Mouse (Mus musculus) liver, embryonic 16.5 days (tissue): ENCODE measurements around the gene Ift27. TPM values are rescaled to one million over a fixed set of nuclear protein-coding genes. Genes with fewer than 3 reads are reported as not detected.

ENCODE experiments used
- ATAC-seq: fragments of 200-750 bp; cut with Nextera tagmentation; 2 replicates; pipeline ENCODE4 v1.8.0; 2017; ENCODE audit warnings: low read depth, mild to moderate bottlenecking, moderate number of reproducible peaks, moderate library complexity
- H3K27ac ChIP-seq: fragments of 300-500 bp; sonication (generic); 2 replicates; pipeline ENCODE4 v1.5.1; 2014; ENCODE audit warnings: mild to moderate bottlenecking, low read length
- H3K27me3 ChIP-seq: fragments of 300-500 bp; sonication (generic); 2 replicates; pipeline ENCODE4 v1.6.1; 2014; ENCODE audit warnings: low read depth, low read length, mixed read lengths; ENCODE audit not compliant: control insufficient read depth, insufficient read depth
- H3K36me3 ChIP-seq: fragments of 300-500 bp; sonication (generic); 2 replicates; pipeline ENCODE4 v1.6.1; 2014; ENCODE audit warnings: mild to moderate bottlenecking; ENCODE audit not compliant: control insufficient read depth, insufficient read depth
- H3K4me1 ChIP-seq: fragments of 300-500 bp; sonication (generic); 2 replicates; pipeline ENCODE4 v1.6.1; 2014; ENCODE audit warnings: low read depth, low read length, mixed read lengths; ENCODE audit not compliant: control insufficient read depth
- H3K4me2 ChIP-seq: fragments of 300-500 bp; sonication (generic); 2 replicates; pipeline ENCODE4 v1.6.1; 2014; ENCODE audit warnings: low read depth, low read length, mixed read lengths
- H3K4me3 ChIP-seq: fragments of 300-500 bp; sonication (generic); 2 replicates; pipeline ENCODE4 v1.5.1; 2014; ENCODE audit warnings: low read depth, mild to moderate bottlenecking, low read length
- H3K9ac ChIP-seq: fragments of 300-500 bp; sonication (generic); 2 replicates; pipeline ENCODE4 v1.6.1; 2014; ENCODE audit warnings: low read depth, low read length
- H3K9me3 ChIP-seq: fragments of 300-500 bp; sonication (generic); replicated peaks from 2 replicates; pipeline ENCODE4 v1.6.1; 2016; ENCODE audit warnings: low read length; ENCODE audit not compliant: control insufficient read depth
- WGBS: fragments of 180-500 bp; shearing (Covaris S2); extraction: QIAGEN DNeasy Blood & Tissue Kit; methylation state at CpG from one replicate; pipeline ENCODE4 v1.1.7; 2014; ENCODE audit not compliant: insufficient replicate concordance; 5-methylcytosine and 5-hydroxymethylcytosine counted together
- polyA plus RNA-seq: library from polyadenylated mRNA; unstranded; fragments of >200 nt; fragmentation: Nextera tagmentation; extraction: Ambion mirVana; gene quantifications from 2 replicates; pipeline ENCODE4 v1.2.1, GENCODE M21; 2015

Gene Ift27
- polyA plus RNA-seq, 1 experiment from 2014 or later, result 26.6 TPM

DNA sequence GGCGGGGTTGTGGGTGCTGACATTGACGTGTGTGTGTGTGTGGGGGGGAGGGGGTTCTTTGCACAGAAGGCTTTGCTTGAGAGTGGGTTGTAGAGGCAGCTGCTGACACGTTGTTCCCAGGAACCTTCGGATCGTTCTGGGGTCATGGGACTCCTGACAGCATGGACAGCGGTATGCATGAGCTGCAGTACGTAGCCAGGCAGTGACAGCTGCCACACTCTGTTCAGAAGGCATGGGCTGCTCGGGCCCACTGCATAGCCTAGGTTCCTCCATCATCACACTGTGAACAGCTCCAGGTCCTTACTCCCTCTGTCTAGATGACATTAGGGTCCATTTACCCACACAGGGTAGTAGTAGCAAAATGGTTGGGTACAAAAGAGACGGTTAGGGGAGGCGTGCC, 3.4 kb upstream of the Ift27 start:
- Histone ChIP-seq H3K27ac (no peak overlapping the region), H3K4me1 (peaks cover 18% of the 10 kb centered on the region), H3K4me3 (no peak overlapping the region), H3K9me3 (no peaks in the 10 kb centered on the region), H3K4me2 (no peak overlapping the region), H3K9ac (no peak overlapping the region), H3K27me3 (no peaks in the 10 kb centered on the region), H3K36me3 (no peaks in the 10 kb centered on the region)
- no peak for ATAC-seq
- WGBS, result 51% methylated on average over 10 of the region's 10 CpGs

DNA sequence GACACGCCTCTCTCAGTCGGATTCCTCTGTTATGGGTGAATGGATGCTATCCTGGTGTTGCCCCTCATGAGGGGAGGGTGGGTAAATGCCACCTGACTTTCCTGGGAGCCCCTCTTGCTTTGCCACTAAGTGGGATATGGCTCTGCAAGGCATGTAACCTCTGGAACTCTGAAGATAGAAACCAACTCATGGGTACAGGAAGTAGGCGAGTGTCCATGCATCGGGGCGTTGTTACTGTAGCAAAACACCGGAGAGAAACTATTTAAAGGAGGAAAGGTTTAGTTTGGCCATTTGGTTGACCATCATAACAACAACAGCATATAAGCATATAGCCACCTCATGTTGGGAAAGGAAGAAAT, 959 bp upstream of the Ift27 start:
- Histone ChIP-seq H3K36me3 (no peaks in the 10 kb centered on the region), H3K4me1 (peaks cover 18% of the 10 kb centered on the region), H3K4me3 (peak overlapping the region; percentile 82), H3K9me3 (no peaks in the 10 kb centered on the region), H3K27me3 (no peaks in the 10 kb centered on the region), H3K27ac (no peak overlapping the region), H3K4me2 (peak overlapping the region; percentile 97), H3K9ac (peak overlapping the region; percentile 45)
- ATAC-seq, result no peak
- WGBS, result 76% methylated on average over 6 of the region's 6 CpGs

DNA sequence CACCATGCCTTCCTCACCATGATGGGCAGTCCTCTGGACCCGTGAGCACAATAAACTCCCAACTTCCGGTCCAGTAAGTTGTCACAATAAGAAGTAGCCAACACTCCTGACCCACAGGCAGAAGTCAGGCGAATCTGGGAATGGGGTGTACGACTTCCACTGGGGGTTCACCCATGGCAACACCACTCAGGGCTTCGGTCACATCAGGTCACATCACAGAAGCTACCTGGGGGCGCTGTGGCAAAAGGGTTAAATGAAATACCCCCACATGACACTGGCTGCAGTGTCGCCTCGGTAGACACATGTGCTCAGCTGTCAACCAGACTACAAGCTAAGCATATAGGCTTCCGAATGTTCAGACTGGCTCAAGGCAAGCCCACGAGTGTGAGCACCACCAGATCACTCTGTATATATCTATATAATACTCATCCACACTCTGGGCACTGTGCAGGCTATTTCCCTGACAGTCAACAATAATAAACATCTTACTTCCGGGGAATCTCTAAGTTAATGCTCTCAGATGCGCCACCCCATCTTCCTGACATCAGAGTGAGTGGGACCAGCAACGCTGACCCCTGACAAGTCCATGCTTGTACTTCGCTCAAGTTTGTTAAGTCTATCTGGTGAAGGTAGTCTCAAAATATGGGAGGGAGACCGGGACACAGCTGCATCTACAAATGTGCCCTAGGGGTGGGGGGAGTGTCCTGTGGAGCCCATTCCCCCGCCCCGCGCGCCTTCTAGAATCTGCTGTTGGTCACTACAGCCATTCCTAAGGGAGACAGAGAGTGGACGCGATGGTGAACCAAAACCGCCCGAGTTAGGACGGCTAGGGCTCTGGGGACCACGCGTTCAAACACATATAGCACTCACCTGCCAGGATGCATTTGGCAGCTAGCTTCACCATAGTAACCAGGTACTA, 749 bp downstream of the Ift27 start:
- ATAC-seq, result no peak
- Histone ChIP-seq H3K4me3 (peak overlapping the region; percentile 82), H3K4me2 (peak overlapping the region; percentile 97), H3K9me3 (no peaks in the 10 kb centered on the region), H3K27me3 (no peaks in the 10 kb centered on the region), H3K4me1 (peaks cover 18% of the 10 kb centered on the region), H3K27ac (peak overlapping the region; percentile 29; the same call in 1 of the 2 replicates), H3K36me3 (no peaks in the 10 kb centered on the region), H3K9ac (peak overlapping the region; percentile 78)
- WGBS, result 22% methylated on average over 26 of the region's 26 CpGs

DNA sequence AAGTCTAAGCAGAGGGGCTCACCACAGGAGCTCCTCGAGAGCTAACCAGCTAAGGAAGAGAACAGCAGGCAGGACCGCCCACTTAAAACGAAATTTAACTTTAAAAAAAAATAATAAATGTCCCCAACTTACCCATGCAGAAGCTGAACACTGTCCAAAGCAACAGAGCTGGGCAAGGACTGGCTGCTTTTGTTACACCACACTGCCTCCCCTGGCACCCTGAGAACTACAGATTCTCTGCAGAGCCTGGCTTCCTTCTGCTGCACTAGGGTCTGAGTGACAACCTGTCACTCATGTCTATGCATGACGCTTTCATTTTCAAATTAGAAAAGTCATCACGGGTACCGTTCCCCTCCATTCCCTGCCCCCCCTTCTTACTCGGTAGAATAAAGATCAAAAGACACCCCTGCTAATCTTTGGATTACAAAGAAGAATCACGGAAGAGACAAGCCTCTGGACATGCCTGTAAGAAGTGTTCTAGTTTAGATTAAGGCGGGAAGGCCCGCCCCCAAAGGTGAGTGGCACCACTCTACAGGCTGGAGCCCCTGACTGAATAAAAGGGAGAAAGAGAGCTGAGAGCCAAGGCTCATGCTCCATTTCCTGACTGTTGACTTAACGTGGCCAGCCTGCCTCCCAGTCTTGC, 1.5 kb downstream of the Ift27 start:
- Histone ChIP-seq H3K9ac (no peak overlapping the region), H3K4me1 (peaks cover 18% of the 10 kb centered on the region), H3K4me2 (peak overlapping the region; percentile 97), H3K27me3 (no peaks in the 10 kb centered on the region), H3K36me3 (no peaks in the 10 kb centered on the region), H3K4me3 (no peak overlapping the region), H3K27ac (no peak overlapping the region), H3K9me3 (no peaks in the 10 kb centered on the region)
- ATAC-seq, result no peak
- 59% methylated on average over 11 of the region's 11 CpGs for WGBS

DNA sequence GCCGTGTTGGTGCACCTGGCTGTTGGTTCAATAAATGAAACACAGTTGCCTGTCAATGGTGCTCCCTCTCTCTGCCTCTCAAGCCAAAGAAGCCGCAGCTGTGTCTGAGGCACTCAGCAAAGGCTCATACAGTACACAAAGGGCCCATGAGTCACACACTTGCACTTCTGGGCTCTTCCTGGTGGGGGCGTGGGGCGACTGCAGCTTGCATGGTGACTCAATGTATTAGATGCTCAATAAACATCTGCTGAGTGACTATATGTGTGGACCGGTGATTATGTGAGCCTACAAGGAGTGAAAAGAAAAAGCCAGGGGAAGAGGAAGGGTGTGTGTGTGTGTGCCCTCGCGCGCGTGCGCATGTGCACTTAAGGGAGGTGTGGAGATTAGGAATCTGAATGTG, 2.3 kb downstream of the Ift27 start:
- 85% methylated on average over 10 of the region's 10 CpGs for WGBS
- Histone ChIP-seq H3K9me3 (no peaks in the 10 kb centered on the region), H3K4me3 (no peak overlapping the region), H3K27ac (no peak overlapping the region), H3K9ac (no peak overlapping the region), H3K4me2 (no peak overlapping the region), H3K4me1 (peaks cover 18% of the 10 kb centered on the region), H3K27me3 (no peaks in the 10 kb centered on the region), H3K36me3 (no peaks in the 10 kb centered on the region)
- no peak for ATAC-seq

DNA sequence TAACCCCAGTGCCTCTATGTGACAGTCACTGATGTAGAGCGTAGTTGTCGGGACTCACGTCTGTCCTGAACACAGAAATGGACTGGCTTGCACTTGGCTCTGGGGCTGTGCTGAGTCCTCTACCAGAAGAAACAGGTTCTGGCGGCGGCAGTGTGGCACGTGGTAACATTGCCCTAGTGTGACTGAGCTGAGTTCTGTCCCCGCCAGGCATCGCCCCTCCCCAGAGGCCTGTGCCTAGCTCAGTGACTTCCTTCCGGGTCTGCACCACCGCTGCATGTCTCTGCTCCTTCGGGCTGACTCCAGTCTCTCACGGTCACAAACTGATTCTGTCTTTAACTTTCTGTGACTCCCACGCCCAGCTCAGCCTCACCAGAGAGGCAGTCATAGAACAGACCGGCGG, 3.2 kb downstream of the Ift27 start:
- no peak overlapping the region for H3K4me2 ChIP-seq
- no peak overlapping the region for H3K27ac ChIP-seq
- H3K9ac ChIP-seq, result no peak overlapping the region
- ATAC-seq, result no peak
- no peak overlapping the region for H3K4me3 ChIP-seq
- H3K27me3 ChIP-seq, result no peaks in the 10 kb centered on the region
- WGBS, result 75% methylated on average over 15 of the region's 15 CpGs
- peaks cover 18% of the 10 kb centered on the region for H3K4me1 ChIP-seq
- H3K36me3 ChIP-seq, result no peaks in the 10 kb centered on the region
- no peaks in the 10 kb centered on the region for H3K9me3 ChIP-seq

DNA sequence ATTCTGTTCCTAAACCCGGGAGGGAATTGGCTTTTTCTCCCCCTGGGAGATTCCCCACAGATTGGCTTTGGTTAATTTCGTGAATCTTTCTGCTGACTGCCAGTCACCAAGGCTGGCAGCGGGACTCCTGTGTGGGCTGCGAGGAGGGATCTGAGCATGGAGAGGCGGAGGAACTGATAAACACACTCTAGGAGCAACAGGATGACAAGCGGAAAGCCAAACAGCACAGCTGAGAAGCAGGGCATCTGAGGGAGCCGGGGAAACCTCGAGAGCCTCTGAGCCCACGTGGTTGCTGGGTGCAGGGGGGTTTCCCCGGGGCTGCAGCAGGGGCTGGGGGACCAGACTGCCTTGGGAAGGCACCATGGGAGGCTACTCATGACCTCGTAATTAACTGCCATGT, 4.3 kb downstream of the Ift27 start:
- Histone ChIP-seq H3K4me3 (no peak overlapping the region), H3K9me3 (no peaks in the 10 kb centered on the region), H3K36me3 (no peaks in the 10 kb centered on the region), H3K9ac (no peak overlapping the region), H3K4me2 (no peak overlapping the region), H3K4me1 (peaks cover 10% of the 10 kb centered on the region), H3K27me3 (no peaks in the 10 kb centered on the region), H3K27ac (no peak overlapping the region)
- 70% methylated on average over 11 of the region's 11 CpGs for WGBS
- ATAC-seq, result no peak

DNA sequence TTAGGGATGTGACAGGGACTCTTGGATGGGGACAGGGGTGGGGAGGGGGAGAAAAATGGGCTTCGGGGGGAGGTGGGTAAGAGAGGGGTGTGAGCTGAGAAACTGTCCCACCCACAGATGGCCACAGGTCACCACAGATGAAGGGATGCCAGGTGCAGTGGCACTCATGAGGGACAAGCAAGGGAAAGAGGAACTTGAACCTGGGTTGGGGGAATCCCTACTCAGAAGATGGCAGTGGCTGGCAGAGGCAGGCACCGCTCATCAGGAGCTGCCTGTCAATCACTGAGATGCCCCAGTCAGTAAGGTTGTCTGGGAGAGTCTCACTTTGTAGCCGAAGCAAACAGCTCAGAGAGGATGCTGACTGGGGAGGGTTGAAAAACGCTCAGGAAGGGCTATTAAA, 8.6 kb downstream of the Ift27 start:
- Histone ChIP-seq H3K9me3 (no peaks in the 10 kb centered on the region), H3K36me3 (no peaks in the 10 kb centered on the region), H3K27me3 (no peaks in the 10 kb centered on the region), H3K4me1 (no peaks in the 10 kb centered on the region), H3K4me3 (no peak overlapping the region), H3K9ac (no peak overlapping the region), H3K4me2 (no peak overlapping the region), H3K27ac (no peak overlapping the region)
- 70% methylated on average over 4 of the region's 4 CpGs for WGBS
- no peak for ATAC-seq

DNA sequence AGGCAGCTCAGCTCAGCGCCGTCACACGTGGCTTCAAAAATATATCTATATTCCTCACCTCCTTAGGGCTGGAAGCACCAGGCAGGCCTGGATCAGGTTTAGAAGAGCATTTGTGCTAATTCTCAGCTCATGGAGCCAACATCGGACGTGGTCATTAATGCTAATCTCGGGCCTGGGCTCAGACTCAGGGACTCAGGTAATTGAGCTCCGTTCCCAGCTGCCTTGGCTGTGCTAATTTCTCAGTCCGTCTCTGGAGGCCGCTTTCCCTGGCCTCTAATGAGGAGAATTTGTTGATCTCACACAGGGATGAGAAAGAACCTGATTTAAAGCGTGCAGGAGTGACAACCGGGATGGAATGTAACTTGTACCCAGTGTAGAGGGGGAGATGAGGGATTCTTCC, 9.4 kb downstream of the Ift27 start:
- H3K4me2 ChIP-seq, result no peak overlapping the region
- no peak overlapping the region for H3K27ac ChIP-seq
- no peak for ATAC-seq
- WGBS, result 82% methylated on average over 11 of the region's 11 CpGs
- no peaks in the 10 kb centered on the region for H3K36me3 ChIP-seq
- no peak overlapping the region for H3K4me3 ChIP-seq
- no peaks in the 10 kb centered on the region for H3K27me3 ChIP-seq
- H3K9ac ChIP-seq, result no peak overlapping the region
- H3K9me3 ChIP-seq, result no peaks in the 10 kb centered on the region
- H3K4me1 ChIP-seq, result no peaks in the 10 kb centered on the region
